Mouse (Mus musculus): ENCODE measurements around the gene Apaf1. TPM values are rescaled to one million over a fixed set of nuclear protein-coding genes. Genes with fewer than 3 reads are reported as not detected.
A peak's percentile ranks its signal among the peaks of the same experiment; 100 is the strongest.

Apaf1 gene
- polyA plus RNA-seq, 1 experiment from 2014 or later: 6.8 TPM

DNA sequence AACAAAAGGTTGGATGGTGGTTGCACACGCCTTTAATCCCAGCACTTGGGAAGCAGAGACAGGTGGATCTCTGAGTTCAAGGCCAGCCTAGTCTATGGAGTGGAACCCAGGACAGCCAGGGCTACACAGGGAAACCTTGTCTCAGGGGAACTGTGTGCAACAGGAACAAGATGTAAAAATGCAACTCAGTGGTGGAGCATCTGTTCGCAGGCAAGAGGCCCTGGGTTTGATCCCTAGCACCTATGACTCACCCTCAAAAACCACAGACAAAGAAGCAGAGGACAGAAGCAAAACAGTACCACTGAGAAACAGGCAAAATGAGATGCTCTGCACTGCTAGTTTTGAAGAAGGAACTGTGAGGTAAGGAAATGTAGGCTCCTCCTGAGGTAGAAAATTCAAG lies 5.9 kb downstream of the Apaf1 start:
- ATAC-seq (ENCODE audit: insufficient read depth): no peak
- 65% methylated on average over 2 of the region's 2 CpGs for WGBS (ENCODE audit: insufficient replicate concordance)
- H3K4me2 ChIP-seq: no peak overlapping the region
- no peak overlapping the region for H3K4me3 ChIP-seq (replicated peaks)
- H3K9ac ChIP-seq: no peak overlapping the region
- H3K4me1 ChIP-seq (replicated peaks): peaks cover 6% of the 10 kb centered on the region
- no peak overlapping the region for H3K27ac ChIP-seq (replicated peaks)
- no peaks in the 10 kb centered on the region for H3K9me3 ChIP-seq (replicated peaks)
- peaks cover 57% of the 10 kb centered on the region for H3K36me3 ChIP-seq (replicated peaks)
- no peaks in the 10 kb centered on the region for H3K27me3 ChIP-seq

DNA sequence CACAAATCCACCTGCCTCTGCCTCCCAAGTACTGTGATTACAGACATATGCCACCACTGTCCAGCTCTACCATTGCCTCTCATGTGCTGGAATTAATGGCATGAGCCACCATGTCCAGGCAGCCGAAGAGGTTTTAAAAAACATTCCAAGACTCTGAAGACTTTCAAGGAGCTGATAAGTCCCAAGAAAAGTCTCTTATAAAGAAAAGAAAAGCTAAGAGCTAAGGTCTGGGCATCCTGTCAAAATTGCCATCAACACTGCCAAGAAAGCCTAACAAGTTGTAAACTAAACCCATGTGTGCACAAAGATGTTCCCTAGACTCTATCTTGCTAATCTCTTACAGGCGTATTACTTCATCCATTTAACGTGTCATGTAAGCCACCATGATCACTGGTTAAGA lies 9.2 kb downstream of the Apaf1 start:
- H3K27ac ChIP-seq (replicated peaks): no peak overlapping the region
- no peak overlapping the region for H3K4me2 ChIP-seq
- no peaks in the 10 kb centered on the region for H3K27me3 ChIP-seq
- H3K4me3 ChIP-seq (replicated peaks): no peak overlapping the region
- no peak for ATAC-seq (ENCODE audit: insufficient read depth)
- H3K9me3 ChIP-seq (replicated peaks): no peaks in the 10 kb centered on the region
- WGBS (ENCODE audit: insufficient replicate concordance): 75% methylated on average over 3 of the region's 3 CpGs
- H3K36me3 ChIP-seq (replicated peaks): peaks cover 50% of the 10 kb centered on the region
- H3K9ac ChIP-seq: no peak overlapping the region
- H3K4me1 ChIP-seq (replicated peaks): no peaks in the 10 kb centered on the region

DNA sequence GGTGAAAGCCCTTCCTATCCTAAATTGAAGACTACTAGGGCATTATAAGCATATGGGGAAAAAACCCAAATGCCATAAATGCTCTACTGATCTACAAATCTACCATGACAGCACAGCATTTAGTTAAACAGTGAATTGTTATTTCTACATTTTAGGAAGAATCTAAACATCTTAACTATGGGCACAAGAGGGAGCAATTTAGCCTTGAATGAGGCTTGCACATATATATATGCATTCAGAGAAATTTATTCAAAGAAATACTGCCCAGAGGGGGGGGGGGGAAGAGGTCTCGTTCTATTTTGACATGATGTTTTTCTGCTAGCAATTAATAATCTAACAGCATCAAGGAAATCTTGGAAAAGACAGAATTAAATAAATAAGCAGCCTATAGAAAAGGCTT lies 10.8 kb downstream of the Apaf1 start:
- H3K27me3 ChIP-seq: no peaks in the 10 kb centered on the region
- peaks cover 50% of the 10 kb centered on the region for H3K36me3 ChIP-seq (replicated peaks)
- WGBS (ENCODE audit: insufficient replicate concordance): 46% methylated on average over 1 of the region's 1 CpGs
- no peaks in the 10 kb centered on the region for H3K9me3 ChIP-seq (replicated peaks)
- H3K4me2 ChIP-seq: no peak overlapping the region
- H3K4me1 ChIP-seq (replicated peaks): no peaks in the 10 kb centered on the region
- ATAC-seq (ENCODE audit: insufficient read depth): no peak
- no peak overlapping the region for H3K4me3 ChIP-seq (replicated peaks)
- no peak overlapping the region for H3K9ac ChIP-seq
- H3K27ac ChIP-seq (replicated peaks): no peak overlapping the region

DNA sequence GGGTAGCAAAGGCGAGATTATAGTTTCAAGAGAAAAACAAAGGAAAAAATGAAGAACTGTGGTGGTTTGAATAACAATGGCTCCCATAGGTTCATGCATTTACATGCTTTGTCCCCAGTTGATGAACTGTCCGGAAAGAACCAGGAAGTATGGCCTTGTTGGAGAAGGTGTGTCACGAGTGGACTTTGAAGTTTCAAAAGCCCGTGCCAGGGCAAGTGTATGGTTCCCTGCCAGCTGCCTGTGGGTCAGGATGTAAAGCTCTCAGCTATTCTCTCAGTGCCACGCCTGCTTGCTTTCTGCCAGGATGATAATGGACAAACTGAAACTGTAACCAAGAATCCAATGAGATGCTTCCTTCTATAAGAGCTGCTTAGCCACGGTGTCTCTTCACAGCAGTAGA lies 20.2 kb downstream of the Apaf1 start:
- Histone ChIP-seq H3K27me3 (no peaks in the 10 kb centered on the region), H3K36me3 (replicated peaks) (peaks cover 58% of the 10 kb centered on the region), H3K4me3 (replicated peaks) (no peak overlapping the region), H3K4me2 (no peak overlapping the region), H3K9ac (no peak overlapping the region), H3K9me3 (replicated peaks) (no peaks in the 10 kb centered on the region), H3K4me1 (replicated peaks) (no peaks in the 10 kb centered on the region), H3K27ac (replicated peaks) (no peak overlapping the region)
- WGBS (ENCODE audit: insufficient replicate concordance): 78% methylated on average over 6 of the region's 6 CpGs
- ATAC-seq (ENCODE audit: insufficient read depth): no peak

DNA sequence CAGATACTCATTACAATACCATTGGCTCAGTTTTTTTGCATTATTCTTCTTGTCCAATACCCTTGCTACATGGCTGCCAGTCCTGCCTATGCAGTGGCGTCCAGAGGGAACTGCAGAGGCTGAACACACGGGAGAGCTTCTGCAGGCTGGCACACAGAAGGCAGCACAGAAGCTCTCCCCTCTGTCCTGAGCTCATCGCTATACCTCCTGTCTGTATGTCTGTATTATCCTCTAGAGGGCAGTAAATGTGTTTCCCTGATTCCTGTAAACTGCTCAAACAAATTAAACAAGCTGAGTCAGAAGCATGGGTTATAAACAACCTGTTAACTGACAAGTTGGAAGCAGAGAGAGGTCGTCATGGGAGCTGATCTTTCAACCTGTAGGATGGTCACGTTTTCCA lies 21.8 kb downstream of the Apaf1 start:
- Histone ChIP-seq H3K9ac (no peak overlapping the region), H3K27me3 (no peaks in the 10 kb centered on the region), H3K4me1 (replicated peaks) (no peaks in the 10 kb centered on the region), H3K9me3 (replicated peaks) (no peaks in the 10 kb centered on the region), H3K36me3 (replicated peaks) (peaks cover 44% of the 10 kb centered on the region), H3K27ac (replicated peaks) (no peak overlapping the region), H3K4me2 (no peak overlapping the region), H3K4me3 (replicated peaks) (no peak overlapping the region)
- 36% methylated on average over 5 of the region's 5 CpGs for WGBS (ENCODE audit: insufficient replicate concordance)
- peak; percentile 37; the same call in 1 of the 2 replicates for ATAC-seq (ENCODE audit: insufficient read depth)

DNA sequence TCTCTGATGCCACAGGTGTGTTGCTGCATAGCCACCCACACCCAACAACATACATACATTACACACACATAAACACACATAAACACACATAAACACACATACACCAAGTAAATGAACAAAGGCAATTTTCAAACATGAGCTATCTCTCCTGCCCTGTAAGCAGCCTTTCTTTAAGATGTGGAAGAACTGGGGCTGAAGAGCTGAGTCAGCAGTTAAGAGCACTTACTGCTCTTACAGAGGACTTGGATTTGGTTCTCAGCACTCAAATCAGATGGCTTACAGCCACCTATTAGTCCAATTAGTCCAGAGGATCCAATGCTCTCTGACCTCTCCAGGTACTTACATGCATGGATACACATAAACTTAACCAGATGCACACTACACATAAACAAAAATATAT lies 29.8 kb downstream of the Apaf1 start:
- ATAC-seq (ENCODE audit: insufficient read depth): no peak
- Histone ChIP-seq H3K4me1 (replicated peaks) (no peaks in the 10 kb centered on the region), H3K27ac (replicated peaks) (no peak overlapping the region), H3K4me2 (no peak overlapping the region), H3K9me3 (replicated peaks) (no peaks in the 10 kb centered on the region), H3K9ac (no peak overlapping the region), H3K36me3 (replicated peaks) (peaks cover 59% of the 10 kb centered on the region), H3K27me3 (no peaks in the 10 kb centered on the region), H3K4me3 (replicated peaks) (no peak overlapping the region)

DNA sequence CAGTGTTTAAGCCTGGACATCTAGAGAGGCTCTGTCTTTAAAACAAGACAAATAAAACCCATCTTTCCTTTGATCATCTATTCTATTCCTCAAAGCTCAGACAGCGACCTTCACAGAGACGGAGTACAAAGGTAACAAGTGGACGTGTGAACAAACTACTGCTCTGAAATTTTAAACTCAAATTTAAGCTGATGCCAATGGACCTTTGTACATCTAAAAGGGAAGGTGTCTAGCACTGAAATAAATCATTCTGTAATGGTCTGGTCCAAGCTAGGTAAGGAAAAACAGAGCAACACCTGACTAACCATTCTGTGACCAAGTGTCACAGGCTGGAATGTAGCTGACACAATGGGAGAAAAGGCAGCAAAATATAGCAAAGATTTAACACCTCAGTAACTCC lies 31.4 kb downstream of the Apaf1 start:
- Histone ChIP-seq H3K4me3 (replicated peaks) (no peak overlapping the region), H3K36me3 (replicated peaks) (peaks cover 65% of the 10 kb centered on the region), H3K4me2 (no peak overlapping the region), H3K9ac (no peak overlapping the region), H3K27me3 (no peaks in the 10 kb centered on the region), H3K9me3 (replicated peaks) (no peaks in the 10 kb centered on the region), H3K4me1 (replicated peaks) (no peaks in the 10 kb centered on the region), H3K27ac (replicated peaks) (no peak overlapping the region)
- no peak for ATAC-seq (ENCODE audit: insufficient read depth)
- 78% methylated on average over 3 of the region's 3 CpGs for WGBS (ENCODE audit: insufficient replicate concordance)

DNA sequence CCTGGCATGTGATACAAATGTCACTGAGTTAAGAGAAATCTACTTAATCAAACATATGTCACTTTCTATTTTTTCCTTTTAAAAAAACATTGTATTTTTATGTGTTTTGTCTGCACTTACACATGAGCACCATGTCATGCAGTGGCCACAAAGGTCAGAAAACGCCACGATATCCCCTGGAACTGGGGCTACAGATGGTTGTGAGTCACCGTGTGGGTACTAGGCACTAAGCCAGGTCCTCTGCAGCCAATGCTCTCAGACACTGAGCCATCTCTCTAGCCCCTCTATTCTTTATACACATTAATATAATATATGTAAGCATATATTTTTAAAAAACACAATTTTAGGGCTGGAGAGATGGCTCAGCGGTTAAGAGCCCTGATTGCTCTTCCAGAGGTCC lies 32.9 kb downstream of the Apaf1 start:
- Histone ChIP-seq H3K4me1 (replicated peaks) (no peaks in the 10 kb centered on the region), H3K36me3 (replicated peaks) (peaks cover 59% of the 10 kb centered on the region)
- 83% methylated on average over 4 of the region's 4 CpGs for WGBS (ENCODE audit: insufficient replicate concordance)

DNA sequence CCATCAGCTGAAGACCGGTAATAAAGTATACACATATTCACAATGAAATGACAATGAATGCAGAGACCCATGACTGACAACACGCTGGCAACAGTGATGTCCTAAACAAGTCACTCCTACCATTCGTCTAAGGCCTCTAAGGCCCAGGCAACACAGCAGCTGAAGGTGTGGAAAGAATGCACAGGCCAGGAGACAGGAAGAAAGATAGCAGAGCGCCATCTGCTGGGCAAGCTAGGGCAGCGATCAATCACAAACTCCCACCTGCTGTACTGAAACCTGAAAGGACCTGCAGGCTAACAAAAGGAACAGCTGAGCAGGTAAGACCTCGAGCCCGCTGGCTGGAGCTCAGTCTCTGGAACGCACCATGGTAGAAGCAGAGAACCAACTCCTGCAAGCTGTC lies 48.6 kb downstream of the Apaf1 start:
- WGBS (ENCODE audit: insufficient replicate concordance): 30% methylated on average over 8 of the region's 8 CpGs
- Histone ChIP-seq H3K27ac (replicated peaks) (no peak overlapping the region), H3K4me1 (replicated peaks) (no peaks in the 10 kb centered on the region; the same call in 1 of the 2 replicates), H3K4me2 (no peak overlapping the region), H3K9me3 (replicated peaks) (no peaks in the 10 kb centered on the region), H3K36me3 (replicated peaks) (peaks cover 33% of the 10 kb centered on the region), H3K27me3 (no peaks in the 10 kb centered on the region), H3K4me3 (replicated peaks) (no peak overlapping the region), H3K9ac (no peak overlapping the region)
- ATAC-seq (ENCODE audit: insufficient read depth): no peak

More for the DNA sequence above, 32.9 kb downstream of the Apaf1 start:
- Histone ChIP-seq H3K4me3 (replicated peaks) (no peak overlapping the region), H3K9me3 (replicated peaks) (no peaks in the 10 kb centered on the region), H3K9ac (no peak overlapping the region), H3K27me3 (no peaks in the 10 kb centered on the region), H3K27ac (replicated peaks) (no peak overlapping the region), H3K4me2 (no peak overlapping the region)
- no peak for ATAC-seq (ENCODE audit: insufficient read depth)

DNA sequence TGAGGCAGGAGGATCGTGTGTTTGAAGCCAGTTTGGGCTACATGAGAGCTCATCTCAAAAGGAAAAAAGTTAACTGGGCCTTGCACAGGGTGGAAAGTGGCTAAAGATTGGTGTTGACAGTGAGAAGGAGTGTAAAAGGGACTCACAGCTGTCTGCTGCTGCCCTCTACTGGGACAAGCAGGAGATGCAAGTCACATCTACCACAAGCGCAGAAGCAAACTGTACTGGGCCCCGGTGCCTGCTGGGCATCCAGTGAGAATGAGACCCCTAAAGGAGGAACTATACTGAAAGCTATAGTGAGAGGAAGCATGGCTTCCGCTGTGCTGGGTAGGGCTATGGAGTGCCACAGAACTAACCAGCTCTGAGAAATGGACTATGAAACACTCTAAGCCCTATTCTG lies 50.2 kb downstream of the Apaf1 start:
- Histone ChIP-seq H3K9ac (no peak overlapping the region), H3K27ac (replicated peaks) (no peak overlapping the region), H3K4me3 (replicated peaks) (no peak overlapping the region), H3K27me3 (no peaks in the 10 kb centered on the region), H3K4me2 (no peak overlapping the region), H3K9me3 (replicated peaks) (no peaks in the 10 kb centered on the region), H3K4me1 (replicated peaks) (no peaks in the 10 kb centered on the region; the same call in 1 of the 2 replicates), H3K36me3 (replicated peaks) (peaks cover 37% of the 10 kb centered on the region)
- 8% methylated on average over 4 of the region's 4 CpGs for WGBS (ENCODE audit: insufficient replicate concordance)
- ATAC-seq (ENCODE audit: insufficient read depth): no peak

DNA sequence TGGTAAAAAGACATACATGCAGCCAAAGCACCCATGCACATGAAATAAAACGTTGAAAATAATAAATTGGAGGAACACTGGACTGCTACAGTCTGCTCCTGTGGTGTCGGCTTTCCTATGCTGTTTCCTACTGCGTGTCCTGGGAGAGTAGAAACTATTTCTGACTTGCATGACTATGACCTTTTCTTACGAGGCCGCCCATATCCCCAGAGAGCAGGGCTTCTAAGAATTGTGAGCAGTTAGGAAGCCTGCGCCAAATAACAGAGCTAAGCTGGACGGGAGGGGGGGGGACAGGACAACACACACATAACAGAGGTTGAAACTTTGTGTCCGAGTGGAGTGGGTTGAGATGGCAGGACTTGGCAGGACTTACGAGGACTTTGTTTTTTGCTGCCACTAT lies 51.4 kb downstream of the Apaf1 start:
- Histone ChIP-seq H3K9me3 (replicated peaks) (no peaks in the 10 kb centered on the region), H3K4me3 (replicated peaks) (no peak overlapping the region), H3K9ac (no peak overlapping the region), H3K4me1 (replicated peaks) (no peaks in the 10 kb centered on the region; the same call in 1 of the 2 replicates), H3K27ac (replicated peaks) (no peak overlapping the region), H3K27me3 (no peaks in the 10 kb centered on the region), H3K4me2 (no peak overlapping the region), H3K36me3 (replicated peaks) (peaks cover 31% of the 10 kb centered on the region)
- ATAC-seq (ENCODE audit: insufficient read depth): no peak
- WGBS (ENCODE audit: insufficient replicate concordance): 78% methylated on average over 9 of the region's 9 CpGs

DNA sequence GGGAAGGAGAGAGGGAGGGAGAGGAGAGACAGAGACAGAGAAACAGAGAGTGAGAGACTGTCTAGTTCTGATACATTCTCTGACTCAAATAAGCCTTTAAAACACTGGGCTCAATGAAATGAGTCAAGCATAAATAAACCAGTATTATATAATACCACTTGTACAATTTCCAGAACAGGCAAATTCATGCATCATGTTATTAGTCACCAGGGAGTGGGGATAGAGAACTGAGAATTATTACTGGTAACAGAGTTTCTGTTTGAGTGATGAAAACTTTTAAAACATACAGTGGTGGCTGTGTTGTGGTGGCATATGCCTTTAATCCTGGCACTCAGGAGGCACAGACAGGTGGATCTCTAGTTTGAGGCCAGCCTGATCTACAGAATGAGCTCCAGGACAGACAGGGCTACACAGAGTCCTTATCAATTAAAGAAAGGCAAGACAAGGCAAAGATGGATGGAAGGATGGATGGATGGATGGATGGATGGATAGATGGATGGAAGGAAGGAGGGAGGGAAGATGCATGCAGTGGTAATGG lies 53.5 kb downstream of the Apaf1 start:
- ATAC-seq (ENCODE audit: insufficient read depth): no peak
- Histone ChIP-seq H3K4me2 (no peak overlapping the region), H3K4me1 (replicated peaks) (no peaks in the 10 kb centered on the region; the same call in 1 of the 2 replicates), H3K27ac (replicated peaks) (no peak overlapping the region), H3K4me3 (replicated peaks) (no peak overlapping the region), H3K27me3 (no peaks in the 10 kb centered on the region), H3K36me3 (replicated peaks) (peaks cover 31% of the 10 kb centered on the region), H3K9ac (no peak overlapping the region), H3K9me3 (replicated peaks) (no peaks in the 10 kb centered on the region)

All from liver, embryonic 15.5 days (tissue).